Mouse (Mus musculus) c-Kit-positive CD71-positive TER-119-negative erythroid progenitor cells, embryonic 14.5 days (primary cell): Measurements from ENCODE around the gene Chd1.

Experiments used
- DNase-seq: peaks from one replicate; pipeline ENCODE4 v3.0.0-alpha.2; 2013; ENCODE audit warnings: low read depth

Chd1 gene

DNA sequence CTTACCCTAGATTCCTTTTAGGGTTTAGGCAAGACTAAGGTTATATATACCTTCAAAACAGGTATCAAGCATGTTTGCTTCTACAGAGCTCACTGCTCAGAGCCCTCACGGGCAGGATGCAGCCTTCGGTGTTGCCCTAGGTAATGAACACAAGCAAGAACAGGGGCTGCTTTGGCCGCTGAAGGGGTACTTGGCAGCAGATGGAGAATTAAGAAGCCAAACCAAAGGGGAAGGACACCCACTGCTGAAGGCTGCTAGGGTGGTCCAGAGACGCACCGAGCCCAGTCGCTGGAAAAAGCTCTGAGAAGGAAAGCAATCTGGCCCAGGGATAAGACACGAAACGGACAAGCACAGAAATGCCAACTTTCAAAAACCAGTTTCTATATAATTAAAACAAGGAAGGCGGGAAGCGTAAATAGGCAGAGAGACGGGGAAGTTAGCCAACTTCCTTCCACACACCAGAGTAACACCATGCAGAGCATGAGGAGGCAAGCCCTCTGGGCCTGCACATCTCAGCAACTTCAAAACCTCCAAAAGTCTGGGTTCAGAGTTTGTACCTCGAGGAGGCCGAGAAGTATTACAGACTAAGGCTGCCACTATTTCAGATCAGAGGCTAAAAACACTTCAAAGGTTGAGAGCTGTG lies 107.5 kb downstream of the Chd1 start:
- DNase-seq, result no peak

DNA sequence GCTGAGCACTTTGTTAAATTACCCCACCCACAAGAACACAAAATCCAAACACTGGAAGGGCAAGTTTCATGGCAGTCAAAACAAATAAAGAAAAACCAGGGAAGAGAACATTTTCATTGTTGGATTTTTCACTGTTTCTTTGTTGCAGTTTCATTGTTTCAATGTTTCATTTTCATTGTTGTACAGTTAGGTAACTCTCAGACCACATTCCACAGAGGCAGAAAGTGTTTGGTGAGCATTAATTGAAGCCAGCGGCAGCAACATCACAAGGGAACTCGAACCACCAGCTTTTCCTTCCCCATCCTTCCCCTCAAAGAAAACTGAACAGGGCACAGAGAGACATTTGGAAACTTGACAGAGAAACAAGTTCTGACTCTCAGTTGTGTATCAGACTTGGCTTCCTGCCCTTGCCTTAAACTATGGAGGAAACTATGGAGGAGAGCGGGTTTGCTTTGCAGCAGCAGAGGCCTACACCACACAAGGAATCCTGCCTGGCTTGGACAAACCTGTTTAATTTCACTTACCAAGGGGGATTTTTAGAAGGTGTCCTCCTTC lies 109.0 kb downstream of the Chd1 start:
- DNase-seq, result no peak

DNA sequence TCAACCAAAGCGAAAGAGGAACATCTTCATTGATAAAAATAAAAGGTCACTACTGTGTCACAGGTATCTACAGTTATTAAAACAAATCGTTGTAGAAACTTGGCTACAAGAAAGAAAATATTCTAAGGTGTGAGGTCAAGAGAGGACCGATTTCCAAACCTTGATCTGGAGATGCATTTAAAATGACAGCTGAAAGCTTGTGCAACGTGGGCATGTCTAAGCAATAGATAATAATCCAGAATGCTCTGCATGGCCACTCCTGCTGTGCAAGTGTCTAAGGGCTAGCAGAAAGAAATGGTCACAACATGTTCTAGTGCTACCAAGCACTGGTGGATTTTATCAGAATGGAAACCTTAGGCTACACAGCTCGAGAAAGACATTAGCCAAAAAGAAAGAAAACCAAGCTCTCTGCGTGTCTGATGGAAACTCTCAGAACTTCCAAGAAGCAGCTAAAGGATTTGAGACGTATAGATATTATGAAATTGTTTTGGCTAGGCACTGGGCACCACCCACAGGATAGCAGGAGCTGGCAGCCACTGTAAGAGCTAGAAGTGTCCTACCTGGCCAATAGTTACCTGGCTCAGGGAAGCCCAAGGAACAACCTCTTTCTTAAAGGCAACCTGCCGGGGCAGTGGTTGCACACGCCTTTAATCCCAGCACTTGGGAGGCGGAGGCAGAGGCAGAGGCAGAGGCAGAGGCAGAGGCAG lies 110.7 kb downstream of the Chd1 start:
- DNase-seq, result no peak

DNA sequence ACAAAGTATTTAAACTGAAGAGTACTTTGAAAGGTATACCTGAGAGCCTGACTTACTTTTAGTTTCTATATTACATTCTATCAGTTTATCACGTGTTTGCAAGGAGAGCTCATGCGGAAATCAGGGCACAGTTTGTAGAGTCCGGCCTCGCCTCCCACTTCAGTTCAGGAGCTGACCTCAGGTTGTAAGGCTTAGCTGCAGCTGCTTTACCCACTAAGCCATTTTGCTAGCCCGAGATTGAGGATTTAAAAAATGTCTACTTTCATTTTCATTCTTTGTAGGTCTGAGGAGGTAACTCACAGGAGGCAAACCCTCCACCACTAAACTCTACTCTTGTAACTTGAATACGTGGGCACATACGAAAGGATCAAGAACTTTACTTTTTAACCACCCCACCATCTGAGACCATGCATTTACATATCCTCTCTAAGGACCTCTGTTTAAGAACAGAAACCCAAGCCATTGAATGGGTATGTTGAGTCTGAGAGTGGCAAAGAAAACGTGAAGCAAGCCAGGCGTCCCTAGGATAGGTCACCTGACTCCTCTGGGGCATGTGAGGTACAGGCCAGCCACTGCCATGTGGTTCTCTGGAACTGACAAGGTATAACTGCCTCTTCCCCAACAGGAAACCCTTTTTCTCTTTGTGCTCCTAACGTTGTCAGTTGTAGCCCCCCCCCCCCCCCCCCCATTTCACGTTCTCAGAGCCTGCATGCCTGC lies 111.8 kb downstream of the Chd1 start:
- no peak for DNase-seq

DNA sequence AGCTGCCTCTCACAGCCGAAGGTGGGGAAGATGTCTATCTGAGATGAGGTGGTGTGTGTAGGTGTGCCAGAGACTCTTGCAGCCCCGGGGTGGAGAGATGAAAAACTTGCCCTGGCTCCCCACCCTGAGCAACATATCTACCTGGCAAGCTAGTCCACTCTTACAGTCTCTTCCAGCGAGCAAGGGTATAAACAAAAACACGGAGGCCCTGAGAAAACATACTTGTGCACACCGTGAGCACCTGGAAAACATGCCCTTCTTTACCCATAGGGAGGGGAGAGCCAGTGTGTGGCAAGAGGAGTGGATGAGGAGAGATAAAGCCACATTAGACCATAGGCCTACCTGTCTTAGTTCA lies 112.3 kb downstream of the Chd1 start:
- DNase-seq, result no peak

DNA sequence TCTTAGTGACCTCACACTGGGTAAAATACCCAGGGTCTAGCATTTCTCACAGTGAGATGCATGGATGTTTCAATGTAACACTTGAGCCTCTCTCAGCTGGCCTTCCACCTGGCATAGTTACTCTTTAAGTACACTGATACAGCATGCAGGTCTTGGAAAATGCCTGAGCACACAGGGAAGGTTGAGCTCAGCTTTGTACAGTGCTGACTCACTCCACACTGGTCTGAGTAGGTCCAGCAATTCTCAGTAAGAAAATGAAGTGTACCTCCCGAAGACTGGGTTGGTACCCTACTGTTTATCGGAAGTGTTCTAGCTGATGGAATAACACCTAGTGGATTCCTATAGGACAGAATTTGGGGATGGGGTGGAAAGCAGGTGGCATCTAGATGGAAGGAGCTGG lies 112.9 kb downstream of the Chd1 start:
- no peak for DNase-seq

DNA sequence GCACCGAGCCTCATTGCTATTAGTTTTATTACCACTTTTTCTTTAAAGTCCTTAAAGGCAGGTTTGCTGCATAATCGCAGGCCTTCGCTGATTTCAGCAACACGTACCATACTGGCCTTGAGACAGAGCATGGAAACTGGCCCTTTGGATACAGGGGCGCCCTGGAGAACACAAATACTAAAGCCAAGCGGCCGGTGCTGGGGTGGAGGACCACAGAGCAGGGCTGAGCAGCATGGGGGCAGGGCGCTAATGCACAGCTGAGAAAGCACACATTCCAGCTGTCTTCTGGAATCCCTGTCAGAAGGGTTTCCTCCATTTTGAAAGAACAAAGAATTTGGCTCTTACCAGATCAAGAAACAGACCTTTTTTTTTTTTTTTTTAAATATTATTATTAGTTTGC lies 113.6 kb downstream of the Chd1 start:
- no peak for DNase-seq

DNA sequence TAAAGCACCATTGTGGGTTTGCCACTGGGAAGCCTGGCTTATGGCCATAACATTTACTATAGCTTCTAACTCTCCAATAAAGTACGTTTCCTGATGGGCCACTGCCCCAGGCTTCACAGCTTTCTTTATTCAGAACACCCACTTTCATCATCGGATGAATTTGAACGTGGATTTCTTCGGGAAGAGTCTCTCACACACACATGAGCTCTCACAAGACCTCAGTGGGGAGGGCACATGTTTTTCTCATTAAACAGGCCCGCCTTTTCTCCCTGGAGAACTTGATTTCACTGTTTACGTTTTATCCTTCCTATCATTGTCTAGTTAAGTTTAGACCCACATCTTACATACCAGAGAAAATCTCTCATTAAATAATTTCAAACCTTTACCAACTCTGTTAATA lies 115.4 kb downstream of the Chd1 start:
- no peak for DNase-seq

DNA sequence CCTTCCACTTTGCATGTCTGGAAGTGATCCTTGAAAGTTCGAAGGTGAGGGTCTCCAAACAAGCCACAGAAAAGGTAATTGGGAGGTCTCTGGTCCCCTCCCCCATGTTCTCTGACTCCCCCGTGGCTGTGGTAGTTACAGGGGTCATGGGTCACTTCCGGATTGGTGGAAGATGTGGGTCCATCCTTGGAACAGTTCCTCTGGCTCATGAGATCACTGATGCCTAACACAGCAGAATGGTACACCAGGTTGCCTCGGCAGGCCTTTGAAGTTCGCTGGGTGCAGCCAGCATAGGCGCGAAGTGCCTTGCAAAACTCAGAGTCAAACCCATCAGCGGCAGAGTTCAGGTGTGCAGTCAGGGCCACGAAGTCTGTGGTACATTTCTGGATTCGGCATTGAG lies 116.0 kb downstream of the Chd1 start:
- no peak for DNase-seq

DNA sequence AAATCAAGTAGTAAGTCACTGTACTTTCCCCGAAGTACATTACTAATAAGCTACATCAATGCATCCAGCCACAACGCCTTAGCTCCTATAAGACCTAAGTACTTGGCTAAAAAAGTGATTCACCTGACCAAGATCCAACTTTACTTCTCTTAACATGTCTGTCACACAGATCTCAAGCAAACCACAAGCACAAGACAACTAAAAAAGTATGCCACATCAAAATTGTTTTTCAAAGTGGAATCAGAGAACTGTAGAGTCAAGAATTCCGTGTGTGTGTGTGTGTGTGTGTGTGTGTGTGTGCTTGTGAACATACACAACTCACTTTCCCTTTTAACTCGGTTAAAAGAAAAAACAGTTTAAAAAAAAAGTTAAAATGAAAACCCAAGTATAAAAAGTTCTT lies 116.9 kb downstream of the Chd1 start:
- DNase-seq, result no peak
